In the genomic region with DNA sequence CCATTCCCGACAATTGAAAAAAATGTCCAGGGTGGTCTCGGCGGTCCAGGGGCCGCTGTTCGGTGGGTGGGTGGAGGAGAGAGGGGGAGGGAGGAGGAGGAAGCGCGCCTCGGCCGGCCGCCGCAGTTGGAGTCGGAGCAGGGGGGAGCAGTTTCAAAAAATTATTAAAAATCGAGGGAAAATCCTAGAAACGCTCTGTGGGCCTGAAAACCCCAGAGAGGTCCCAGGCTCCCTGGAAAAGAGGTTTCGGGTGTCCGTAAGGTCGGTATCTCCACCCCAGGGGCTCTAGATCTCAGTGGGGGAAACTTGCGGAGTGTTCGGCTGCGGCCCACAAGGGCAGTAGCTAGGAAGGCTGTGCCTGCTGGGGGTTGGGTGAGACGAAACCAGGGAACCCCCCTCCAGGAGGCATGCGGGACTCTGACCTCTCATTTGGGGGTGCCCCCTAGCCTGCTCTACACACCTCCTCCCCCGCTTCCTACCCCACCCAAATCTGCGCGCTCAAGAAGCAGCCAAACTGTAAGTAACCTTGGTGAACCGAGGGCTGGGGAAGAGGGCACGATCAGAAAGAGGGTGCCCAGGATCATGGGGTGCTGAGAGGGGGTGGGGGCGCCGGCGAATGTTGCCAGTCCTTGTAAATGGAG, we compare ENCODE assay signal across 8 mouse cellular contexts. TPM values are rescaled to one million over a fixed set of nuclear protein-coding genes. Genes with fewer than 3 reads are reported as not detected.
DNase-seq lines count a peak whose midpoint lies in the region; ATAC-seq and TF ChIP-seq lines count a peak whose summit lies in the region.

No protein-coding gene starts in this region.

- DNase-seq in urinary bladder, postnatal 25 days (ENCODE audit: low spot score): peak; percentile 30
- no peak for DNase-seq in urinary bladder, postnatal 36 days (ENCODE audit: low spot score in 2 of 2)
- DNase-seq in frontal cortex, postnatal 14 days (ENCODE audit: low spot score in 2 of 2): no peak
- no peak for DNase-seq in adipocyte (ENCODE audit: low spot score)

- TF ChIP-seq POLR2A in bone marrow macrophage, adult 2 months (IDR thresholded peaks at IDR 0.05; ENCODE audit: borderline replicate concordance, low read depth, low read length): no peak
- TF ChIP-seq POLR2A in myocyte (IDR thresholded peaks at IDR 0.05; ENCODE audit: insufficient read length, low read depth): peak; percentile 10

- no peak for ATAC-seq in heart, embryonic 16.5 days (replicated peaks; ENCODE audit: extremely low read depth, insufficient read depth, low FRiP score)
- no peak for ATAC-seq in limb, embryonic 12.5 days (ENCODE audit: insufficient number of reproducible peaks, insufficient read depth, low FRiP score, low TSS enrichment, low read depth)

- peaks cover 15% of the 10 kb centered on the region for H3K36me3 ChIP-seq in heart, embryonic 16.5 days (ENCODE audit: control insufficient read depth, insufficient read depth)
- peaks cover 32% of the 10 kb centered on the region for H3K36me3 ChIP-seq in limb, embryonic 12.5 days
- H3K36me3 ChIP-seq in myocyte (ENCODE audit: control insufficient read depth, insufficient read depth): no peaks in the 10 kb centered on the region

- H3K27me3 ChIP-seq in heart, embryonic 16.5 days (ENCODE audit: control insufficient read depth, insufficient read depth, low read length): no peaks in the 10 kb centered on the region; the same call in 1 of the 2 replicates
- no peaks in the 10 kb centered on the region for H3K27me3 ChIP-seq in limb, embryonic 12.5 days
- H3K27me3 ChIP-seq in myocyte (ENCODE audit: control insufficient read depth, insufficient read depth, insufficient read length): peaks cover 47% of the 10 kb centered on the region

- no peak for TF ChIP-seq CTCF in bone marrow macrophage, adult 2 months (IDR thresholded peaks at IDR 0.05; ENCODE audit: low read depth, low read length)

- peak overlapping the region; percentile 84 for H3K4me2 ChIP-seq in heart, embryonic 16.5 days (ENCODE audit: low read depth, low read length)
- H3K4me2 ChIP-seq in limb, embryonic 12.5 days: peak overlapping the region; percentile 86
- H3K4me2 ChIP-seq in myocyte (ENCODE audit: low read depth): peak overlapping the region; percentile 84

- under 1% methylated on average over 30 of the region's 30 CpGs for WGBS in heart, embryonic 16.5 days
- under 1% methylated on average over 30 of the region's 30 CpGs for WGBS in limb, embryonic 12.5 days

- no peaks in the 10 kb centered on the region for H3K79me2 ChIP-seq in myocyte (ENCODE audit: control insufficient read depth, insufficient read depth)

- peak overlapping the region; percentile 1 for H3ac ChIP-seq in myocyte (ENCODE audit: control insufficient read depth, insufficient read length)

- H3K4me3 ChIP-seq in bone marrow macrophage, adult 2 months (ENCODE audit: insufficient read depth, low read length): peak overlapping the region; percentile 48
- peak overlapping the region; percentile 75 for H3K4me3 ChIP-seq in heart, embryonic 16.5 days (ENCODE audit: low read length)
- H3K4me3 ChIP-seq in limb, embryonic 12.5 days (replicated peaks): peak overlapping the region; percentile 88
- H3K4me3 ChIP-seq in myocyte: peak overlapping the region; percentile 73

- H3K27ac ChIP-seq in bone marrow macrophage, adult 2 months (ENCODE audit: insufficient read depth, low read depth, low read length): no peak overlapping the region
- peak overlapping the region; percentile 84 for H3K27ac ChIP-seq in heart, embryonic 16.5 days (ENCODE audit: low read length)
- peak overlapping the region; percentile 98 for H3K27ac ChIP-seq in limb, embryonic 12.5 days

- peak overlapping the region; percentile 92 for H3K9ac ChIP-seq in heart, embryonic 16.5 days (ENCODE audit: low read length)
- peak overlapping the region; percentile 98 for H3K9ac ChIP-seq in limb, embryonic 12.5 days (replicated peaks)

- H3K4me1 ChIP-seq in bone marrow macrophage, adult 2 months (ENCODE audit: control insufficient read depth, insufficient read depth, low read length): peaks cover 4% of the 10 kb centered on the region; the same call in 1 of the 2 replicates
- H3K4me1 ChIP-seq in heart, embryonic 16.5 days (ENCODE audit: control insufficient read depth, insufficient read depth, low read length): peaks cover 49% of the 10 kb centered on the region
- peaks cover 66% of the 10 kb centered on the region for H3K4me1 ChIP-seq in limb, embryonic 12.5 days (replicated peaks)

- no peaks in the 10 kb centered on the region for H3K9me3 ChIP-seq in heart, embryonic 16.5 days (replicated peaks; ENCODE audit: control insufficient read depth, low read length)
- no peaks in the 10 kb centered on the region for H3K9me3 ChIP-seq in limb, embryonic 12.5 days

TF ChIP-seq in myocyte, 11 proteins besides CTCF, POLR2A, EP300 and RAD21:
- TF ChIP-seq POLR2AphosphoS2 (IDR thresholded peaks at IDR 0.05; ENCODE audit: insufficient read length, low read depth) (no peak), E2F4 (IDR thresholded peaks at IDR 0.05; ENCODE audit: insufficient read depth) (no peak), MAX (IDR thresholded peaks at IDR 0.05; ENCODE audit: low read depth) (no peak), MYOG (IDR thresholded peaks at IDR 0.05; ENCODE audit: control insufficient read depth in 1 of 3, insufficient read depth in 1 of 3, insufficient read length in 2 of 3, low read depth in 2 of 3) (no peak), SRF (IDR thresholded peaks at IDR 0.05; ENCODE audit: control insufficient read depth, insufficient read length, low read depth) (no peak), MYOD1 (IDR thresholded peaks at IDR 0.05; ENCODE audit: control insufficient read depth in 1 of 3, insufficient read length in 2 of 3, low read depth in 2 of 3) (no peak), TCF3 (IDR thresholded peaks at IDR 0.05; ENCODE audit: insufficient read length, low read depth) (no peak), REST (IDR thresholded peaks at IDR 0.05; ENCODE audit: insufficient read depth, insufficient read length) (no peak), USF1 (IDR thresholded peaks at IDR 0.05; ENCODE audit: low read depth) (no peak), TCF12 (IDR thresholded peaks at IDR 0.05; ENCODE audit: insufficient read depth, poor library complexity, severe bottlenecking) (no peak), CEBPB (IDR thresholded peaks at IDR 0.05; ENCODE audit: insufficient read depth, poor library complexity, severe bottlenecking) (no peak)

RNA-seq across cellular contexts. Expression of gene Ccnd2, which starts 2.6 kb away (rescaled TPM):
- polyA plus RNA-seq in bone marrow macrophage, adult 2 months (2012; ENCODE audit: insufficient read depth, insufficient read length, missing spikeins): 1.3 and 1.7 TPM in 2 replicates
- polyA plus RNA-seq in heart, embryonic 16.5 days (2015; fragmentation: Nextera tagmentation; extraction: Ambion mirVana): 450 and 476 TPM in 2 replicates
- polyA plus RNA-seq in limb, embryonic 12.5 days (2016; fragmentation: Nextera tagmentation; extraction: Ambion mirVana): 1,264 and 1,267 TPM in 2 replicates
- 13.9 TPM for polyA plus RNA-seq in myocyte (2012; fragmentation: generic; extraction: Trizol)

RNA-seq across cellular contexts. Expression of gene Tigar, which starts 40.1 kb away (rescaled TPM):
- polyA plus RNA-seq in bone marrow macrophage, adult 2 months (2012; ENCODE audit: insufficient read depth, insufficient read length, missing spikeins): 3.4 and 5.3 TPM in 2 replicates
- polyA plus RNA-seq in heart, embryonic 16.5 days (2015; fragmentation: Nextera tagmentation; extraction: Ambion mirVana): 7.7 and 8.2 TPM in 2 replicates
- polyA plus RNA-seq in limb, embryonic 12.5 days (2016; fragmentation: Nextera tagmentation; extraction: Ambion mirVana): 3.7 and 5.0 TPM in 2 replicates
- 4.7 TPM for polyA plus RNA-seq in myocyte (2012; fragmentation: generic; extraction: Trizol)

Comparison
In these comparisons a context has a peak if more than half of its experiments do, and no peak if none do; other contexts are left out.
1. RNA of gene Ccnd2, which starts 2.6 kb away (polyA plus RNA-seq): 1,264 to 1,267 TPM in limb, embryonic 12.5 days and 450 to 476 TPM in heart, embryonic 16.5 days; 13.9 TPM in myocyte (single experiment) and 1.3 to 1.7 TPM in bone marrow macrophage, adult 2 months; every median in the first group is over 10 times any median in the second.
2. Peak in every context shown above with its lines, with median percentiles within 50 percentile points of each other: H3K4me3 ChIP-seq and H3K4me2 ChIP-seq.